Mouse (Mus musculus) limb, embryonic 10.5 days (tissue): ENCODE data around the gene Disc1. TPM values are rescaled to one million over a fixed set of nuclear protein-coding genes. Genes with fewer than 3 reads are reported as not detected.

Source experiments
- DNase-seq: peaks from one replicate; pipeline ENCODE4 v3.0.0-alpha.2; 2017; ENCODE audit warnings: low spot score
- H3K27ac ChIP-seq: fragments of 300-500 bp; sonication (generic); 2 replicates; pipeline ENCODE4 v1.5.1; 2016; ENCODE audit warnings: mild to moderate bottlenecking
- H3K27me3 ChIP-seq: fragments of 300-500 bp; sonication (generic); 2 replicates; pipeline ENCODE4 v1.6.1; 2016; ENCODE audit warnings: low read depth, mild to moderate bottlenecking; ENCODE audit not compliant: poor library complexity, severe bottlenecking
- H3K36me3 ChIP-seq: fragments of 300-500 bp; sonication (generic); 2 replicates; pipeline ENCODE4 v1.6.1; 2016; ENCODE audit warnings: mild to moderate bottlenecking, moderate library complexity
- H3K4me1 ChIP-seq: fragments of 300-500 bp; sonication (generic); 2 replicates; pipeline ENCODE4 v1.6.1; 2016
- H3K4me3 ChIP-seq: fragments of 300-500 bp; sonication (generic); 2 replicates; pipeline ENCODE4 v1.5.1; 2016; ENCODE audit warnings: mild to moderate bottlenecking, moderate library complexity
- H3K9me3 ChIP-seq: fragments of 300-500 bp; sonication (generic); replicated peaks from 2 replicates; pipeline ENCODE4 v1.6.1; 2016; ENCODE audit warnings: mild to moderate bottlenecking
- whole genome bisulfite sequencing: fragments of 180-500 bp; shearing (Covaris S2); methylation state at CpG from one replicate; pipeline ENCODE4 v1.1.7; 2016; 5-methylcytosine and 5-hydroxymethylcytosine counted together
- polyA plus RNA-seq: library from polyadenylated mRNA; unstranded; fragments of >200 nt; fragmentation: Nextera tagmentation; extraction: Ambion mirVana; gene quantifications from 2 replicates; pipeline ENCODE4 v1.2.1, GENCODE M21; 2016

Disc1 gene
- polyA plus RNA-seq, 1 experiment from 2014 or later: 1.3 TPM

DNA sequence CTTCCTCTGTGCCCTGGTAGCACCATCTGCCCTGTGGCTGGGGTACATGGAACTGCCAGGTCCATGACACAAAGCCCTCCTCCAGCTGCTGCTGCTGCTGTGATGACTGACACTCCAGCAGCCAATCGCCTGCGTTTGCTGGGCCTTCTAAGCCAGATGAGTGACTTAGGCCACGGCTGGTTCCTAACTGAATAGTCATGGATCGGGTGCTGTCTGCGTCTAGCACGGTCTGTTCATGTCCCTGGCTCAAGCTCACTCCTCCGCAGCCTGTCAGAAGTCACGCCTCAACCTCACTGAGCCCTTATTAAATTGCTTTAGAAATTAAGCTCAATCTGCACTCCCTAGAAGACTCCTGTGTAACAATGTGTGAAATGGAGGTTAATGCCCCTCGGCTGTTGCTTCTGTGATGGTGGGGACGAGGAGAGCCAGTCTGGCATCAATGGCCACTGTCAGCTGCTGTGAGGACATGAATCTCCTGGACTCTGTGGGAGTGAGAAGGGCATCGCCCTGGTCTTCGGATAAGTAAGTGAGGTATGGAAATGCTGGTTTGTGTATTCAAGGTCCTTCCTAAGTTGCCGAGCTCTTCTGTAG lies 146.4 kb downstream of the Disc1 start:
- H3K4me1 ChIP-seq: peaks cover 53% of the 10 kb centered on the region
- no peaks in the 10 kb centered on the region for H3K27me3 ChIP-seq
- H3K36me3 ChIP-seq: no peaks in the 10 kb centered on the region
- WGBS: 82% methylated on average over 13 of the region's 13 CpGs
- no peak for DNase-seq
- no peaks in the 10 kb centered on the region for H3K9me3 ChIP-seq
- H3K4me3 ChIP-seq: no peak overlapping the region
- H3K27ac ChIP-seq: peak overlapping the region; percentile 46; the same call in 1 of the 2 replicates

DNA sequence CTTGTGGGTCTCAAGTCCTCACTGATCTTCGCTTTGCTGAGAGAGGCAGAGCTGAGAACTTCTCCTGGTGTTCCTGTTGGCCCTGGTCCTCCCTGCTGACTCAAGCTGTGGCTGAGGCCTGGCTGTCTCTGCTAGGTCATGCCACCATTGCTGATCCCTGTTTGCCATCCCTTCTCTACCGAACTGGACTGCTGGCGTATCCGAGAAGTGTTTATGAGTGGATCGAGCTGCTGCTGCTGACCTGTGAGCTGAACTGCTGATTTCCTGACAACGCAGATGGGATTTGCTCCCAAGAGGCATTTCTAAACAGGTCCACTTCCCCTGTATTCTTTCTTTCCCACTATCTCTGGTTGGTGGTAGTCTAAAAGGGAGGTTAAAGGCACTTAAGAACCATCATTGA lies 147.7 kb downstream of the Disc1 start:
- H3K36me3 ChIP-seq: no peaks in the 10 kb centered on the region
- H3K27me3 ChIP-seq: 0 out of 2 replicates have a peak, but pooled peaks cover 4% of the 10 kb centered on the region
- H3K4me3 ChIP-seq: no peak overlapping the region
- H3K4me1 ChIP-seq: peaks cover 41% of the 10 kb centered on the region
- no peak for DNase-seq
- WGBS: 85% methylated on average over 6 of the region's 6 CpGs
- no peaks in the 10 kb centered on the region for H3K9me3 ChIP-seq
- H3K27ac ChIP-seq: no peak overlapping the region

DNA sequence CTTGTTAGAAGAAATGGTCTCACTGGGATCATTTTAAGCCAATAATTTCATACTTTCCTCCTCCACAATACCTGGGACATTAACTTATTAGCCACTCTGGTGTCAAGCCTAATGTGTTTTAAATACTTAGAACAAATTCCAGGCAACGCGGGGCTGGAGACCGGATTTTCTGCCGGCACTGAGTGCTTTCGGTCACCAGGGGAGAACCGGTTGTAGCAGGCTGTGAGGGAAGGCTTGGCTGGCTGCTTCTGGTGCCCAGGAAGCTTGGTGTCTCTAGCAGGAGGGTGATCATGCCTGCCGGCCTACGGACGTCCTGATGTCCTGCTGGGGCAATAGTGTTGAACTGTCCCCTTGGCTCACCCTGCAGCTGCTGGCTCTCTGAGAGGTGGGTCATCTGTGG lies 149.0 kb downstream of the Disc1 start:
- H3K27me3 ChIP-seq: 0 out of 2 replicates have a peak, but pooled peaks cover 5% of the 10 kb centered on the region
- no peaks in the 10 kb centered on the region for H3K9me3 ChIP-seq
- 81% methylated on average over 9 of the region's 9 CpGs for WGBS
- no peak for DNase-seq
- H3K4me1 ChIP-seq: peaks cover 37% of the 10 kb centered on the region
- no peak overlapping the region for H3K4me3 ChIP-seq
- peak overlapping the region; percentile 27; the same call in 1 of the 2 replicates for H3K27ac ChIP-seq
- H3K36me3 ChIP-seq: no peaks in the 10 kb centered on the region

- Histone ChIP-seq H3K36me3 (no peaks in the 10 kb centered on the region), H3K4me3 (no peak overlapping the region), H3K4me1 (peaks cover 16% of the 10 kb centered on the region), H3K27me3 (0 out of 2 replicates have a peak, but pooled peaks cover 5% of the 10 kb centered on the region), H3K27ac (no peak overlapping the region), H3K9me3 (no peaks in the 10 kb centered on the region)
- 86% methylated on average over 4 of the region's 4 CpGs for WGBS
- no peak for DNase-seq
Measured at GRCm38 (mm10) chr8:125205556-125205955, 151.6 kb downstream of the Disc1 start.

DNA sequence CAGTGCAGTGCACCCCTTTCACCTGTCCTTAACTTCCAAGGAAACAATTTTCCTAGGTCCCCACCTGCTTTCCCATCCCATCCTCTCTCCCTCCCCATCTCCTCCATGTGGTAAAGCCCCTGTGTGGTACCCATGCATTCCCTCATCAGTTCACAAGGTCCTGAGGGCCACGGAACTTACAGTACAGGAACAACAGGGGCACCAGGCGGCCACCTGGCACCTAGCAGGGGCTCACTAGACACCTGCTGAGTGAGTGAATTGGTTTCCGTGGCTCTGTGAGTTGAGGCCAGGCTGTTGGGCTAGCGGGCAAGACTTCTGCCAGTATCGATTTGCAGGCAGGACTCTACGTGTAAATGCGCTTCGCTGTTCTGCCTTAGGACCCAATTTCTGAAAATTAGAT lies 152.4 kb downstream of the Disc1 start:
- 70% methylated on average over 8 of the region's 8 CpGs for WGBS
- no peak overlapping the region for H3K27ac ChIP-seq
- H3K4me3 ChIP-seq: no peak overlapping the region
- peaks cover 9% of the 10 kb centered on the region for H3K4me1 ChIP-seq
- H3K36me3 ChIP-seq: no peaks in the 10 kb centered on the region
- H3K9me3 ChIP-seq: no peaks in the 10 kb centered on the region
- H3K27me3 ChIP-seq: 0 out of 2 replicates have a peak, but pooled peaks cover 5% of the 10 kb centered on the region
- DNase-seq: no peak

GRCm38 (mm10) chr8:125206962-125207361 lies 153.0 kb downstream of the Disc1 start:
- no peak for DNase-seq
- WGBS: 83% methylated on average over 3 of the region's 3 CpGs
- peaks cover 10% of the 10 kb centered on the region; the same call in 1 of the 2 replicates for H3K4me1 ChIP-seq
- H3K4me3 ChIP-seq: no peak overlapping the region
- H3K27me3 ChIP-seq: 0 out of 2 replicates have a peak, but pooled peaks cover 5% of the 10 kb centered on the region
- H3K27ac ChIP-seq: no peak overlapping the region
- no peaks in the 10 kb centered on the region for H3K9me3 ChIP-seq
- H3K36me3 ChIP-seq: no peaks in the 10 kb centered on the region

DNA sequence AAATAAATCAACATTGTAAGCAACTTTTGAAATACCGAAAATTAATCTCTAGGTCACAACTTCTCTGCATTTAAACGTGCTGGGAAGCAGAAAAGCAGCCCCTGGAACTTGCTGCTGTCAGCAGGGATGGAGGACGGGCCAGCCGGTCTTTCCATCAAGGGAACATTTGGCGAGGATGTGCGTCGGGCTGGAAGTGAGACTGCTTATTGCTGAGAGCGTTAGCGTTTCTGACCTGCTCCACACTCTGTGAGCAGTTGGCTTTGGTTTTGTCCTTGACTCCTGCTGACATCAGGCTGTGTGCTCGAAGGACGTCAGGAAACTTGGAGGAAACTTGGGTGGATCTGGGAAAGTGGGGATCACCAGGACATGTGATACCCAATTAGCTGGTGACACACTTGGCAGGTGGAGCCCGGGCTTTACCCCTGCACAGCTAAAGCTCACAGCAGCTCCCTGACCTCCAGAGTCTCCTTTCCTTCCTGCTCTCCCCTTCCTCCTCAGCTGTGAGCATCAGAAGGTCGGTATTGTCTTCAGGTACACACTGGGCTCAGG lies 158.7 kb downstream of the Disc1 start:
- H3K9me3 ChIP-seq: no peaks in the 10 kb centered on the region
- H3K4me3 ChIP-seq: no peak overlapping the region
- H3K27ac ChIP-seq: no peak overlapping the region
- no peaks in the 10 kb centered on the region for H3K36me3 ChIP-seq
- H3K27me3 ChIP-seq: no peaks in the 10 kb centered on the region
- peaks cover 16% of the 10 kb centered on the region for H3K4me1 ChIP-seq
- 74% methylated on average over 13 of the region's 13 CpGs for WGBS
- DNase-seq: no peak

GRCm38 (mm10) chr8:125217902-125218581 lies 164.0 kb downstream of the Disc1 start:
- no peak for DNase-seq
- peak overlapping the region; percentile 93 for H3K27ac ChIP-seq
- no peaks in the 10 kb centered on the region for H3K9me3 ChIP-seq
- H3K27me3 ChIP-seq: no peaks in the 10 kb centered on the region
- peaks cover 46% of the 10 kb centered on the region for H3K4me1 ChIP-seq
- H3K36me3 ChIP-seq: no peaks in the 10 kb centered on the region
- H3K4me3 ChIP-seq: peak overlapping the region; percentile 26
- 40% methylated on average over 12 of the region's 12 CpGs for WGBS

- peaks cover 52% of the 10 kb centered on the region for H3K4me1 ChIP-seq
Measured at GRCm38 (mm10) chr8:125218669-125219068, 164.7 kb downstream of the Disc1 start.

GRCm38 (mm10) chr8:125220608-125221007 lies 166.6 kb downstream of the Disc1 start:
- 86% methylated on average over 5 of the region's 5 CpGs for WGBS
- Histone ChIP-seq H3K4me3 (no peak overlapping the region), H3K27me3 (no peaks in the 10 kb centered on the region), H3K9me3 (no peaks in the 10 kb centered on the region), H3K36me3 (no peaks in the 10 kb centered on the region), H3K27ac (peak overlapping the region; percentile 93), H3K4me1 (peaks cover 68% of the 10 kb centered on the region)
- DNase-seq: no peak

More at GRCm38 (mm10) chr8:125218669-125219068, 164.7 kb downstream of the Disc1 start:
- WGBS: 11% methylated on average over 4 of the region's 4 CpGs
- Histone ChIP-seq H3K36me3 (no peaks in the 10 kb centered on the region), H3K9me3 (no peaks in the 10 kb centered on the region), H3K27me3 (no peaks in the 10 kb centered on the region), H3K4me3 (peak overlapping the region; percentile 26), H3K27ac (peak overlapping the region; percentile 93)
- peak; percentile 81 for DNase-seq

DNA sequence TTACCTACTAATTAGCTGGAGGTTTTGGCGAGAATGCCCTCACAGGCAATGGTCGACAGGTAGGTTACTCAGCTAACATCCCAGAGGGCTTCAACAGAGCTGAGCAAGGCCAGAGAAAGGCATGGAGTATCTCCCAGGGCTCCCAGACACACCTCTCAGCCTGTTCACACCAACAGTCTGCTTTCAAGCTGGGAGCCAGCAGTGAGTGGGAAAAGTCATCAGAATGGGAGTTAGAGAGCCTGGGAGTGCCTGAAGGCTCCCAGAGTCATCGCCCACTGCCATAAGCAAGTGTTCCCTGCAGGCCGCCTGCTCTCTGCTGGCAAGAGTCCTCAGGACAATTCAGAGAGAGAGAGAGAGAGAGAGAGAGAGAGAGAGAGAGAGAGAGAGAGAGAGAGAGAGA lies 167.1 kb downstream of the Disc1 start:
- peaks cover 68% of the 10 kb centered on the region for H3K4me1 ChIP-seq
- H3K27ac ChIP-seq: peak overlapping the region; percentile 93
- 77% methylated on average over 4 of the region's 4 CpGs for WGBS
- no peaks in the 10 kb centered on the region for H3K9me3 ChIP-seq
- no peak overlapping the region for H3K4me3 ChIP-seq
- no peaks in the 10 kb centered on the region for H3K36me3 ChIP-seq
- no peaks in the 10 kb centered on the region for H3K27me3 ChIP-seq
- DNase-seq: no peak

DNA sequence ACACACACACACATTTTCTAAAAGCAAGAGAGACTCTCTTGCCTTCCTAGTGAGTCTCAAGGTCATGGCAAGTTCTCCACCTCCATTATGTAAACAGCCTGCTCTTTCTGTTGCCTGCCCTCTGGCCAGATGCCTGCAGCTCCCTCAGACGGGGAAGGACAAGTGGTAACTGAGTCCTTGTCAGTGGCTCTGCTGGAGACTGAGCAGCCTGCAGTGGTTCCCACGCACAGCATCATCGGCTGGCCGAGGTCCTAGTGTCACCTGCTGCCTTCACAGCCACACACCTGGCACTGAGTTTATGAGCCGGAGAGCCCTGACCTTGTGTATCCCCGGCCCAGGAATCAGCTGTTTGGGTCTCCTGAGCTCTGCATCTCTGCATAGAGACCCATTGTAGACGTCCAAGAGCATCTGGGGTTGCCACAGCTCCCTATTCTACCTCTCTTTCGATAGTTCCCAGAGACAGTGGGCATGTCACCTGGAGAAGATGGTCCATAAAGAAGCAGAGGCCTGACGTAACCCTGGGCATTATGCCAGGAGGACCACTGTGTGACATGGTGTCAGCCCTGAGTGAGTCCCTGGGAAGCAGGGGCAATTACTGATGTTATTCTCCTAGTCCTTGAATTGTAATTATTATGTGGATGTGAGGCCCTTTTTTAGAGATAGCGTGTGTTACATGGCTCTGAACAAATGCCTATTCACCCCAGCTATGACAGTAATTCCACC lies 169.2 kb downstream of the Disc1 start:
- Histone ChIP-seq H3K4me3 (no peak overlapping the region), H3K27me3 (no peaks in the 10 kb centered on the region), H3K4me1 (peaks cover 73% of the 10 kb centered on the region), H3K36me3 (no peaks in the 10 kb centered on the region), H3K9me3 (no peaks in the 10 kb centered on the region), H3K27ac (peak overlapping the region; percentile 66)
- DNase-seq: no peak
- WGBS: 69% methylated on average over 10 of the region's 10 CpGs
